Mouse (Mus musculus) liver, embryonic 14.5 days (tissue): ENCODE measurements around the gene Gm42517. TPM values are rescaled to one million over a fixed set of nuclear protein-coding genes. Genes with fewer than 3 reads are reported as not detected.

Source experiments
- ATAC-seq: fragments of 200-750 bp; cut with Nextera tagmentation; 2 replicates; pipeline ENCODE4 v1.8.0; 2017; ENCODE audit warnings: moderate number of reproducible peaks, mild to moderate bottlenecking, moderate library complexity; ENCODE audit not compliant: insufficient read depth
- DNase-seq, 3 experiments: peaks; one replicate each; pipeline ENCODE4 v3.0.0-alpha.2; 2012 to 2013; ENCODE audit warnings: low read depth in 3 of 3, low spot score in 3 of 3
- H3K27ac ChIP-seq: fragments of 300-500 bp; sonication (generic); 2 replicates; pipeline ENCODE4 v1.5.1; 2014; ENCODE audit warnings: moderate library complexity, mild to moderate bottlenecking, control low read depth, inconsistent platforms
- H3K27me3 ChIP-seq: fragments of 300-500 bp; sonication (generic); 2 replicates; pipeline ENCODE4 v1.6.1; 2014; ENCODE audit warnings: mild to moderate bottlenecking, low read length, moderate library complexity; ENCODE audit not compliant: control insufficient read depth, insufficient read depth
- H3K36me3 ChIP-seq: fragments of 300-500 bp; sonication (generic); replicated peaks from 2 replicates; pipeline ENCODE4 v1.6.1; 2014; ENCODE audit warnings: low read depth; ENCODE audit not compliant: control insufficient read depth, insufficient read depth
- H3K4me1 ChIP-seq, 2 experiments: fragments of 200-500 bp in 1 of 2; fragments of 300-500 bp in 1 of 2; sonication (generic) in 1 of 2; replicated peaks; 2 replicates each; pipeline ENCODE4 v1.6.1; 2012 to 2014; ENCODE audit warnings: antibody characterized with exemption in 1 of 2, inconsistent platforms in 1 of 2, low read length in 1 of 2; ENCODE audit not compliant: control insufficient read depth in 2 of 2, insufficient read depth in 2 of 2
- H3K4me2 ChIP-seq: fragments of 300-500 bp; sonication (generic); 2 replicates; pipeline ENCODE4 v1.6.1; 2014; ENCODE audit warnings: low read depth, mild to moderate bottlenecking, control low read depth, moderate library complexity
- H3K4me3 ChIP-seq, 2 experiments: fragments of 200-500 bp in 1 of 2; fragments of 300-500 bp in 1 of 2; sonication (generic) in 1 of 2; 2 replicates each; pipeline ENCODE4 v1.5.1; 2012 to 2014; ENCODE audit warnings: low read depth in 2 of 2, low read length in 2 of 2, mild to moderate bottlenecking in 2 of 2, control low read depth in 1 of 2, inconsistent platforms in 1 of 2, moderate library complexity in 1 of 2; ENCODE audit not compliant: insufficient read depth in 1 of 2
- H3K9ac ChIP-seq: fragments of 300-500 bp; sonication (generic); replicated peaks from 2 replicates; pipeline ENCODE4 v1.6.1; 2014; ENCODE audit warnings: mild to moderate bottlenecking, control low read depth, moderate library complexity
- H3K9me3 ChIP-seq: fragments of 300-500 bp; sonication (generic); 2 replicates; pipeline ENCODE4 v1.6.1; 2016; ENCODE audit warnings: low read length, mixed read lengths; ENCODE audit not compliant: control insufficient read depth
- CTCF ChIP-seq: IDR thresholded peaks from 2 replicates; pipeline ENCODE4 v1.5.1; 2016; ENCODE audit warnings: antibody characterized with exemption, low read depth, control low read depth
- EP300 ChIP-seq: IDR thresholded peaks from 2 replicates; pipeline ENCODE4 v1.6.1; 2016; ENCODE audit warnings: antibody characterized with exemption, low read depth
- WGBS: fragments of 180-500 bp; shearing (Covaris S2); extraction: QIAGEN DNeasy Blood & Tissue Kit; methylation state at CpG from one replicate; pipeline ENCODE4 v1.1.7; 2014; ENCODE audit not compliant: insufficient replicate concordance; 5-methylcytosine and 5-hydroxymethylcytosine counted together
- polyA plus RNA-seq, 2 experiments: library from polyadenylated mRNA; depleted of rRNA in 1 of 2; stranded (reverse) in 1 of 2; unstranded in 1 of 2; fragments of >200 nt; fragmentation: Nextera tagmentation in 1 of 2; extraction: Ambion mirVana in 1 of 2; gene quantifications; 2 replicates each; pipeline versions ENCODE4 v1.2.1 to v1.2.3; 2012 to 2014

Gene Gm42517
- polyA plus RNA-seq, 2 experiments = 0.20 TPM; not detected in 1

DNA sequence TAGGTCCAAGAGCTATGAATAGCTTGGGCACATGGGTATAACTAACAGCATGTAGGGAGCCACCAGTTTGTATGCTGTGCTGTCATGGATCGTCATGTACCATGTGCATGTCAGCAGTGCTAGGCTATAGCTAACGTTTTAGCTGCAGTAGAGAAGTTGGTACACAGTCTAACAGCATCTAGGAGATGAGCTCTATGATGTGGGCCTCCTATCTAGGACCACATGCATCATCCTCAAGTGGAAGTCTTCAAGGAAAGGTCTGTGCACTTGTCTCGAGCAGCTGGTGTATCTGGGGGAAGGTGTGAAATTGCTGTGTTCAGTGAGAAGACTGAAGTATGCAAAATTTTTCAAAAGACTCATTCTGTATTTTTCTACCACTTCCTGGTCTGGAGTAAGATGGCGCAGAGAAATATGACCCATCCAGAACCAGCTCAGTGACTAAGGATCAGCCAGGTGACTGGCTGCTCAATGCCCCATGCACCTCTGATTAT is 24.0 kb downstream of the Gm42517 start:
- H3K36me3 ChIP-seq = no peaks in the 10 kb centered on the region; the same call in 1 of the 2 replicates

DNA sequence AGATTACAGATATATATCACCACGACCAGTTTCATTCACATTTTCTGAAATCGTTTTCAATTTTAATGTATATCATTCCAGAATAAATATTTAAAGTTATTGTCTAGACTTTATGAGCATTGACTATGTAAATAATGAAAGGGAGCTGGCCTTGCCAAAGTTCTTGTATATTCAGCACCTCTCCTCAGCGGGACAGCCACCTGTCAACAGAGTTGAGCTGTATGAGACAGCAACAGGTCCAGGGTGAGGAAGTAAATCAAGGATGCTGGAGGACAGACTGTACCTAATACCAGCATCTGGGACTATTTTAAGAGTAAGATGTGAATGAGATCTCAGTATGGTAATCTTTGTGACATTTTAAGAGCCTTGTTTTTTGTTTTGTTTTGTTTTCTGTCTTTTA is 29.7 kb downstream of the Gm42517 start:
- H3K27ac ChIP-seq = no peak overlapping the region
- WGBS = 43% methylated on average over 3 of the region's 3 CpGs
- H3K27me3 ChIP-seq = no peaks in the 10 kb centered on the region
- no peak overlapping the region for H3K4me2 ChIP-seq
- H3K4me1 ChIP-seq = peaks cover 6 to 11% of the 10 kb centered on the region in 2 experiments; a peak in 3 of 4 replicates
- no peak overlapping the region for H3K4me3 ChIP-seq
- TF ChIP-seq CTCF = no peak
- TF ChIP-seq EP300 = no peak
- H3K9ac ChIP-seq = no peak overlapping the region
- DNase-seq (no peak), ATAC-seq (no peak)
- H3K9me3 ChIP-seq = no peaks in the 10 kb centered on the region
- no peaks in the 10 kb centered on the region; the same call in 1 of the 2 replicates for H3K36me3 ChIP-seq

More for the DNA sequence above, 24.0 kb downstream of the Gm42517 start:
- TF ChIP-seq EP300 (no peak), CTCF (no peak)
- Histone ChIP-seq H3K9me3 (no peaks in the 10 kb centered on the region), H3K9ac (no peak overlapping the region), H3K4me3 (no peak overlapping the region), H3K4me2 (no peak overlapping the region), H3K27ac (no peak overlapping the region), H3K27me3 (no peaks in the 10 kb centered on the region), H3K4me1 (0 out of 4 replicates have a peak, but pooled peaks cover 0 to 2% of the 10 kb centered on the region in 2 experiments)
- DNase-seq = no peak
- 77% methylated on average over 4 of the region's 4 CpGs for WGBS
- no peak for ATAC-seq

DNA sequence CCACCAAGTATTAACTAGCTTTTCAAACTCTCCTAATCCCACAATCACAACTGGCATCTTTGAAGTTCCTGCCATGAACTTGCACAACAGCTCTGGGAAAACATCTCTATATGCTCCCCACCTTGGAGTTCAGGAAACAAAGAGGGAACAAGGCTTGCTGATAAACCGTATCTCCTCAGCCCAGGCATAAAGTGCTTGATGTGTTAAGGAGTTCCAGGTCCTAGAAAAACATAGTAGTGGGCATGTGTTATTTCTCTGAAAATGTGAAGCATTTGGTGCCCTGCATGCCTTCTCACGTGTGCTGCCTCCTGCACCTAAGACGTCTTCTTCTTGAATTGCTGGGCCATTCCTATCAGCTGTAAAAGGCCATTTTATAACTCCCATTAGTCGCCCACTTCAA is 30.3 kb downstream of the Gm42517 start:
- no peak for TF ChIP-seq CTCF
- TF ChIP-seq EP300 = peak; percentile 58
- Histone ChIP-seq H3K9me3 (no peaks in the 10 kb centered on the region), H3K4me1 (peaks cover 6 to 11% of the 10 kb centered on the region in 2 experiments; a peak in 3 of 4 replicates), H3K4me2 (no peak overlapping the region), H3K27ac (no peak overlapping the region), H3K4me3 (no peak overlapping the region), H3K36me3 (no peaks in the 10 kb centered on the region; the same call in 1 of the 2 replicates), H3K27me3 (no peaks in the 10 kb centered on the region), H3K9ac (no peak overlapping the region; the same call in 1 of the 2 replicates)
- peak in 2 of 3 experiments; percentile 20 to 40 for DNase-seq
- ATAC-seq = peak; percentile 69; the same call in 1 of the 2 replicates
- WGBS = 22% methylated on average over 4 of the region's 4 CpGs

DNA sequence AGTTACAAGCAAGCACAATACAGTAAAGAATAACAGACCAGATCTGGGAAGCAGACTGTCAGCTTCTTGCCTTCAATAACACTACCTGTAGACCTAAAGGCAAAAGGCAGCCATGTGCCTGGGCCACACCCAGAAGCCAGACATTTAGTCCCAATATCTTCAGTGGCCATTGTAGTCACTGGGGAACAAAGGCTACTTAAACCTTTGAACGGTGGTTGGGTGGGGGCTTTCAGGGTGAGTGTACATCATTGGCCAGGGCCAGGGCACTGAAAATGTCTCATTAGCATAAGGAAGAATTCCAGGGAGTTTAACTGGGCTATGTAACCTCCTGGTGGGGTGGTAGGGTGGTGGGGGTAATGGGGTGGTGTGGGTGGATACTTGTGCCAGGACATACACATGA is 36.7 kb downstream of the Gm42517 start:
- no peak overlapping the region for H3K9ac ChIP-seq
- H3K27ac ChIP-seq = no peak overlapping the region
- peaks cover 2% of the 10 kb centered on the region; the same call in 1 of the 2 replicates for H3K36me3 ChIP-seq
- 64% methylated on average over 1 of the region's 1 CpGs for WGBS
- no peak for ATAC-seq
- no peak overlapping the region for H3K4me2 ChIP-seq
- no peaks in the 10 kb centered on the region for H3K4me1 ChIP-seq
- H3K9me3 ChIP-seq = no peaks in the 10 kb centered on the region
- no peaks in the 10 kb centered on the region for H3K27me3 ChIP-seq
- DNase-seq = no peak
- no peak for TF ChIP-seq CTCF
- TF ChIP-seq EP300 = no peak
- no peak overlapping the region for H3K4me3 ChIP-seq

Other genes starting within 250 kb of the Gm42517 start
- 3.6 and 8.3 TPM in 2 replicates for gene Tmed5, start 235.3 kb downstream of the Gm42517 start, polyA plus RNA-seq (2012; rRNA removed)
- 13.7 and 15.8 TPM in 2 replicates for gene Tmed5, start 235.3 kb downstream of the Gm42517 start, polyA plus RNA-seq (2014; fragmentation: Nextera tagmentation; extraction: Ambion mirVana)
- gene Ccdc18, start 235.0 kb downstream of the Gm42517 start, polyA plus RNA-seq (2012; rRNA removed) = 0.44 and 1.3 TPM in 2 replicates
- gene Ccdc18, start 235.0 kb downstream of the Gm42517 start, polyA plus RNA-seq (2014; fragmentation: Nextera tagmentation; extraction: Ambion mirVana) = 4.8 and 4.9 TPM in 2 replicates
- 13.6 and 17.3 TPM in 2 replicates for gene Dr1, start 99.0 kb downstream of the Gm42517 start, polyA plus RNA-seq (2012; rRNA removed)
- gene Dr1, start 99.0 kb downstream of the Gm42517 start, polyA plus RNA-seq (2014; fragmentation: Nextera tagmentation; extraction: Ambion mirVana) = 25.3 and 28.1 TPM in 2 replicates
- gene Pigg, start 55.3 kb downstream of the Gm42517 start, polyA plus RNA-seq (2012; rRNA removed) = 2.3 and 2.6 TPM in 2 replicates
- 1.1 and 1.2 TPM in 2 replicates for gene Pigg, start 55.3 kb downstream of the Gm42517 start, polyA plus RNA-seq (2014; fragmentation: Nextera tagmentation; extraction: Ambion mirVana)
- gene Pde6b, start 20.5 kb upstream of the Gm42517 start, polyA plus RNA-seq (2012; rRNA removed) = not detected in 2 replicates
- gene Pde6b, start 20.5 kb upstream of the Gm42517 start, polyA plus RNA-seq (2014; fragmentation: Nextera tagmentation; extraction: Ambion mirVana) = 0.09 TPM in 1 of 2 replicates, not detected in the other
- 76.5 and 99.9 TPM in 2 replicates for gene Atp5k, start 66.5 kb upstream of the Gm42517 start, polyA plus RNA-seq (2012; rRNA removed)
- 274 and 285 TPM in 2 replicates for gene Atp5k, start 66.5 kb upstream of the Gm42517 start, polyA plus RNA-seq (2014; fragmentation: Nextera tagmentation; extraction: Ambion mirVana)
- gene Mfsd7a, start 81.0 kb upstream of the Gm42517 start, polyA plus RNA-seq (2012; rRNA removed) = 0.32 and 0.36 TPM in 2 replicates
- gene Mfsd7a, start 81.0 kb upstream of the Gm42517 start, polyA plus RNA-seq (2014; fragmentation: Nextera tagmentation; extraction: Ambion mirVana) = 0.08 and 0.09 TPM in 2 replicates
- 3.8 and 4.9 TPM in 2 replicates for gene Pcgf3, start 93.3 kb upstream of the Gm42517 start, polyA plus RNA-seq (2012; rRNA removed)
- gene Pcgf3, start 93.3 kb upstream of the Gm42517 start, polyA plus RNA-seq (2014; fragmentation: Nextera tagmentation; extraction: Ambion mirVana) = 4.5 and 5.4 TPM in 2 replicates
- 0.23 TPM in 1 of 2 replicates, not detected in the other for gene Cplx1, start 182.1 kb upstream of the Gm42517 start, polyA plus RNA-seq (2012; rRNA removed)
- not detected in 2 replicates for gene Cplx1, start 182.1 kb upstream of the Gm42517 start, polyA plus RNA-seq (2014; fragmentation: Nextera tagmentation; extraction: Ambion mirVana)